Mouse (Mus musculus): ENCODE measurements around the gene Sphkap.

DNA sequence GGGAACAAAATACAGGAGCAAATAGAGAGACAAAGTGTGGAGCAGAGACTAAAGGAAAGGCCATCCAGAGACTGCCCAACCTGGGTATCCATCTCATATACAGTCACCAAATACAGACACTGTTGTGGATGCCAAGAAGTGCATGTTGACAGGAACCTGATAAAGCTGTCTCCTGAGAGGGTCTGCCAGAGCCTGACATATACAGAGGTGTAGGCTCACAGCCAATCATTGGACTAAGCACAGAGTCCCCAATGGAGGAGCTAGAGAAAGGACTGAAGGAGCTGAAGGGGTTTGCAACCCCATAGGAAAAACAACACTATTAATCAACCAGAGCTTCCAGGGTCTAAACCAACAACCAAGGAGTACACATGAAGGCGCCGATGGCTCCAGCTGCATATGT is 32.4 kb upstream of the Sphkap start:
- TF ChIP-seq CTCF (IDR thresholded peaks at IDR 0.05; ENCODE audit: low read depth) (no peak), EP300 (IDR thresholded peaks at IDR 0.05; ENCODE audit: low read depth) (no peak)
